Mouse (Mus musculus): Measurements from ENCODE around the gene Bpnt1. TPM values are rescaled to one million over a fixed set of nuclear protein-coding genes. Genes with fewer than 3 reads are reported as not detected.
A peak's percentile ranks its signal among the peaks of the same experiment; 100 is the strongest.
"Not testable (repeated sequence)": the region's sequence is repeated elsewhere in the genome, so short reads cannot be mapped to it uniquely, and the experiment has no call there.

Gene Bpnt1
- total RNA-seq (2017), result 20.1 and 22.2 TPM in 2 replicates

DNA sequence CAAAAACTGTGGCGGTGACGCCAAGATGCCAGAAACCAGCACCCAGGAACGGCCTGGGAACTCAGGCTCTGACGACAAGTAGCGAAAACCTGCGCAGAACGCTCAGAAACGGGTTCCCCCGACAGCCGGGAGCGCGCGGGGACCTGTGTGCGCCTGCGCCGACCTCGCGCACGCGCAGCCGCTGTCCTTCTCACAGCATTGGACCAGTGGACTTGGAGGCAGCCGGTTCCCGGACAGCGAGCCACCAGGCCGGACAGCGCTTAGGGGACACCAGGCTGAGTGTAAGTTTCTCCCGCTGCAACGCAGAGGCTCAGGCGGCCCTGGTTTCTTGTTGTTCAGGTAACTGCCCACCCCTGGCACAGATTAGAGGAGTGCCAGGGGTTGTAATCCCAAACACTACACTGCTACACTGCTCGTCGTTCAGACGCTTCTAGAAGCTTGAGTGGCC lies at the start of gene Bpnt1:
Gene Bpnt1, plus strand, starts transcription at position 167 of the 448 bp plus-strand sequence.
- peak; percentile 73 for ATAC-seq (replicated peaks; ENCODE audit: low read depth, poor library complexity, severe bottlenecking)

- ATAC-seq (replicated peaks; ENCODE audit: low read depth, poor library complexity, severe bottlenecking), result no peak
Observed at GRCm38 (mm10) chr1:185282846-185283245, 49.1 kb upstream of the Bpnt1 start.

DNA sequence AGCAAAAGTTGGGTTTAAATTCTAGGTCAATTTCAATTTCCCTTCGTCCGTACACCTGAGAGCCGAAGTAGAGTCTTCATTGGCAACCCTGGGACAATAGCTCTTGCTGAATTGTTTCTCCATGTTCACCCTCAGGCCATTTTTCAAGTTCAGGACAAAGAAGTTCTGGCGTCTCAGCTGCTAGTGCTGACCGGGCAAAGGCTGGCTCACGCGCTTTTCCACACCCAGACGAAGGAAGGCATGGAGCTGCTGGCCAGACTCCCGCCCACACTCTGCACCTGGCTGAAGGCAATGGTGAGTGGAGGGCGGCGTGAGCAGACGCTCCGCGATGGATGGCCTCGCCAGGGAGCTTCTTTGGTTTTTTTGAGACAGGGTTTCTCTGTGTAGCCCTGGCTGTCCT lies 48.7 kb upstream of the Bpnt1 start:
- no peak for ATAC-seq (replicated peaks; ENCODE audit: low read depth, poor library complexity, severe bottlenecking)

DNA sequence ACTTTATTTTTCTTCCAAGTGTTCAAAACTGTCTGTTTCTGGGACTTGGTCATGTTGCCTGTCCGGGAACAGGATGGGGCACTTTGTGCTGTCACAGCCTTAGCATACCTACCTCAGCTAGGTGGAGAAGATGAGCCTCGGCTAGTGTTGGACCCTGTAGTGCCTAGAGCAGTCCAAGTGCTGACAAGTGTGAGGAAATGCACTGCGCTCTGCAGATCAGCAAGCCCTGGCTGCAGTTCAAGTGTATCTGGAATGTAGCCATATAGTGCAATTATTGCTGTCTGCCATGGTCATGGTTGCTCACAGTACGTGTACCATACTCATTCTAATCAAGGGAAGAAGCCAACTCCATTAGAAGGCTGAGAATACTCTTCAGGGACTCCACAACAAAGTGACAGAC lies 47.2 kb upstream of the Bpnt1 start:
- ATAC-seq (replicated peaks; ENCODE audit: low read depth, poor library complexity, severe bottlenecking), result no peak

- no peak for ATAC-seq (replicated peaks; ENCODE audit: low read depth, poor library complexity, severe bottlenecking)
Observed at GRCm38 (mm10) chr1:185285171-185285570, 46.8 kb upstream of the Bpnt1 start.

GRCm38 (mm10) chr1:185287066-185287465 lies 44.9 kb upstream of the Bpnt1 start:
- ATAC-seq (replicated peaks; ENCODE audit: low read depth, poor library complexity, severe bottlenecking), result no peak

DNA sequence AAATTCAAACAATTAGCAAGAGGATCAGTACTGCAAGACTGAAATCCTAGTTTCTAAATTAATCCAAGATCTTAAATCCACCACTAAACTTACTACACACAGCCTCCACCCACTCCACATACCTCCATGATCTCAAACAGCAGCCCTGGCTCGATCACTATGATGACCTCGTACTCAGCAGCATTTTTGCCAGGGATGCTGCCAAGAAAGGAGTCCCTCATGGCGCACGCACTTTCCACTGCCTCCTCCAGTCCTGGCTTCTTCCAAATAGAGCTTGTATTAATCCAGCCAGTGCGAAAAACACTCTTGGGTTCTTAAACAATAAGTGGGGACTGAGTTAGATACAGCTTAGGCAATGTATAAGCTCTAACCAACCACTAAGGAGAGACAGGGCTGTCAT lies 42.7 kb upstream of the Bpnt1 start:
- ATAC-seq (replicated peaks; ENCODE audit: low read depth, poor library complexity, severe bottlenecking), result no peak

- no peak for ATAC-seq (replicated peaks; ENCODE audit: low read depth, poor library complexity, severe bottlenecking)
Observed at GRCm38 (mm10) chr1:185291336-185291735, 40.6 kb upstream of the Bpnt1 start.

GRCm38 (mm10) chr1:185292646-185293360 lies 39.1 kb upstream of the Bpnt1 start:
- no peak for ATAC-seq (replicated peaks; ENCODE audit: low read depth, poor library complexity, severe bottlenecking)

DNA sequence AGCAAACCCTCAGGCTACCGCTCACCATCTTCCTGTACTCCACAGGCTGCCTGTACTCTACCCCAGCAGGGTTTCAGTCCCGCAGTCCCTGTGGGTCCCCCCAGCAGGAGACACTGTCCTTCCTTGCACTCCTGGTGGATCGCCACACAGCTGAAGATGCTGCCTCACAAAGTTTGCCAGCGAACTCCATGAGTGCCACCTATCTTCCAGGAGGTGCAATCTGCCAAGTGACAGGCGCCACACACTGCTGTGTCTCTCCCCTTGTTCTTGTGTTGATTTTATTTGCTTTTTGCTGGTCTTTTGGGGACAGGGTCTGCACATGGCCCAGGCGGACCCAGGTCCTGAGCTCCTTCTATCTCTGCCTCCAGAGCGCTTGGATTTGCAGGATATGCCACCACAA lies 35.1 kb upstream of the Bpnt1 start:
- ATAC-seq (replicated peaks; ENCODE audit: low read depth, poor library complexity, severe bottlenecking), result no peak

DNA sequence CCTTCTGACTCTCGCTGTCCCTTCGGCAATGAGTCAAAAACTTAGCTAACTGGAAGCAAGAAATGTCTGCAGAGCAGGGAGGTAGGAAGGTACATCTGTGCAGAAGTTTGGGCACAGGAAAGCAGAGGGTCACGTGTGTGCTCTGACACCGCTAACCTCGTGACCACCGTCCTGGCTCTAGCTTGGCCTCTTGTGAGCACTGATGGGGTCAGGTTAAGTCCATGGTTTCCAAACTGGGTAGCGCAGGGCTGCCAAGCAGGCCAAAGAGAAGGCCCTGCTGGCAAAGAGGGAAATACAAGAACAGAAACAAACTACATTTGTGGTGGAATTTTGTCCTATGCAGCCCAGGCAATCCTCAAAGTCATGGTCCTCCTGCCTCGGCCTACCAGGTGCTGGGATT lies 33.5 kb upstream of the Bpnt1 start:
- no peak for ATAC-seq (replicated peaks; ENCODE audit: low read depth, poor library complexity, severe bottlenecking)

- ATAC-seq (replicated peaks; ENCODE audit: low read depth, poor library complexity, severe bottlenecking), result no peak
Observed at GRCm38 (mm10) chr1:185302816-185303215, 29.1 kb upstream of the Bpnt1 start.

GRCm38 (mm10) chr1:185306836-185307235 lies 25.1 kb upstream of the Bpnt1 start:
- ATAC-seq (replicated peaks; ENCODE audit: low read depth, poor library complexity, severe bottlenecking), result no peak

- ATAC-seq (replicated peaks; ENCODE audit: low read depth, poor library complexity, severe bottlenecking), result no peak
Observed at GRCm38 (mm10) chr1:185307645-185308044, 24.3 kb upstream of the Bpnt1 start.

DNA sequence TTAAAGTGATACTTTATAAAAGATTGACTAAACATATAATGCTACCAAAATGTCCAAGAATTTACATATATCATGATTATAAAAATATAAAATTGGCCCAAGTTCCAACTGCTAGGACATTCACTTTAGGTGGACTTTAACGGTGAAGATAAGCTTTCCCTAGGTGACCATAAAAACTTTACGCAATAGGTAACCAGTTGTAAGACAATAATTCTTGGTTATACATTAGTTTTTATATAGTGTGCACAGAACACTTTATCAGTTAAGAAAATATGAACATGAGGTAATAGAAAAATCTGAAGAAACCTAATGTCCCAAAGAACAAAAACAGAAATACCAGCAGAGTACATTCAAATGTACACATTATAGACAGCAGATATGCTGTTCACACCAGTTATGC lies 23.6 kb upstream of the Bpnt1 start:
- ATAC-seq (replicated peaks; ENCODE audit: low read depth, poor library complexity, severe bottlenecking), result no peak

DNA sequence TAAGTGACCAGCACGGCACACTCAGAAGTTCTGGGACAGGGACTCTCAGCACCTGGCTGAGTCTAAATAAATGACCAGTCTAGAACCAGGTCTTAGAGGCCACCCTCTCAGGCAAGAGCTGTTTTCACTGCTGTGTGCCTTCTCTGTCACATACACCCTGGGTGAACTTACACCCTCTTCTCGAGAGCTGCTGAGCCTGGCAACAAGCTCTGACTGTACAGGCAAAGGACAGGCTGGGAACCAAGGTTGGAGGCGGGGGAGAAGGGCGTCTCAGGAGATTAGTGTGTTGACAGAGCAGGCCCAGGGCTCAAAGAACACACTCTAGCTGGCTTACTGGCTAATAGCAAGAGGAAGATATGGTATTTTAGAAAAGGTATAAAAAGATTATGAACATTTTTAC lies 23.0 kb upstream of the Bpnt1 start:
- ATAC-seq (replicated peaks; ENCODE audit: low read depth, poor library complexity, severe bottlenecking), result no peak

DNA sequence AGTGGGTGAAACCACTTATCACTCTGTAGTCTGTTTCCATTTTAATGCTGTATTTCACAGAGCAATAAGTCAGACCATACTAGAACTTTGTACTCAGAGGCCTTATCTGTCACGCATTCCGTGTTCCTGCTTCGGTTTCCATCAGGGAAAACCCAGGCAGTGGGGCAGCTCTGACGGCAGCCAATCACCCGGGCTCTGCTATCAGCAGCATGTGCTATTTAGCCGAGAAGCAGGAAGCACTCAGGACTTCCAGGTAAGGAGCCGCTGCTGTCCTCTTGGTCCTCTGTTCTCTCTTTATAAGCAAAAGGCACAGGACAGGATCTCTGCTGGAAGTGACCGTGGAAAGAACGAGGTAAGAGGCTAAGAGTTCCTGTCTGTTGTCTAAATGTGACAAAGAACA lies 20.0 kb upstream of the Bpnt1 start:
- ATAC-seq (replicated peaks; ENCODE audit: low read depth, poor library complexity, severe bottlenecking), result no peak

DNA sequence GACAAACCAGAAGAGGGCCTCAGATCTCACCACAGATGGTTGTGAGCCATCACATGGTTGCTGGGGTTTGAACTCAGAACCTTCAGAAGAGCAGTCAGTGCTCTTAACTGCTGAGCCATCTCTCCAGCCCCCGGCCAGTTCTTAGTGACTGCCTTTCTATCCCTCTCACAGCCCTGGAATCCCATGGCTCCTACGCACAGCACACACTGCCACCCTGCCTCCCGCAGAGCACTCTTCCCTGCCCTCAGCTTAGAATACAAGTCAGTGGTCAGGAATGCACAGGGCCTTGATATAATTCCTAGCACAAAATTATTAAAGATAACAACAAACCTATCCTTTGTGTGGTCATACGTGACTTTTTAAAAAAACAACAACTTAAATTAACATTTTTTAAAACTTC lies 17.4 kb upstream of the Bpnt1 start:
- ATAC-seq (replicated peaks; ENCODE audit: low read depth, poor library complexity, severe bottlenecking), result no peak

GRCm38 (mm10) chr1:185315846-185316568 lies 15.9 kb upstream of the Bpnt1 start:
- no peak for ATAC-seq (replicated peaks; ENCODE audit: low read depth, poor library complexity, severe bottlenecking)

GRCm38 (mm10) chr1:185327754-185328345 lies 4.1 kb upstream of the Bpnt1 start:
- ATAC-seq (replicated peaks; ENCODE audit: low read depth, poor library complexity, severe bottlenecking), result not testable (repeated sequence)

All from common myeloid progenitor, adult 5-6 weeks (primary cell).